Mouse (Mus musculus): Measurements from ENCODE around the gene Ercc6l2. TPM values are rescaled to one million over a fixed set of nuclear protein-coding genes. Genes with fewer than 3 reads are reported as not detected.
A peak's percentile ranks its signal among the peaks of the same experiment; 100 is the strongest.

Ercc6l2 gene
- polyA plus RNA-seq, 1 experiment from 2014 or later, result 23.9 TPM

- WGBS, result 1% methylated on average over 17 of the region's 17 CpGs
- H3K27ac ChIP-seq, result no peak overlapping the region
- peak overlapping the region; percentile 47 for H3K9ac ChIP-seq
- ATAC-seq (ENCODE audit: low FRiP score), result peak; percentile 71
- H3K9me3 ChIP-seq (replicated peaks), result no peaks in the 10 kb centered on the region
- H3K4me3 ChIP-seq, result peak overlapping the region; percentile 31
- peaks cover 19% of the 10 kb centered on the region for H3K27me3 ChIP-seq
- H3K4me2 ChIP-seq (replicated peaks), result peak overlapping the region; percentile 65
- H3K36me3 ChIP-seq, result peaks cover 6% of the 10 kb centered on the region
- peaks cover 17% of the 10 kb centered on the region for H3K4me1 ChIP-seq
Observed at GRCm38 (mm10) chr13:63901303-63901713, 86.3 kb downstream of the Ercc6l2 start.

DNA sequence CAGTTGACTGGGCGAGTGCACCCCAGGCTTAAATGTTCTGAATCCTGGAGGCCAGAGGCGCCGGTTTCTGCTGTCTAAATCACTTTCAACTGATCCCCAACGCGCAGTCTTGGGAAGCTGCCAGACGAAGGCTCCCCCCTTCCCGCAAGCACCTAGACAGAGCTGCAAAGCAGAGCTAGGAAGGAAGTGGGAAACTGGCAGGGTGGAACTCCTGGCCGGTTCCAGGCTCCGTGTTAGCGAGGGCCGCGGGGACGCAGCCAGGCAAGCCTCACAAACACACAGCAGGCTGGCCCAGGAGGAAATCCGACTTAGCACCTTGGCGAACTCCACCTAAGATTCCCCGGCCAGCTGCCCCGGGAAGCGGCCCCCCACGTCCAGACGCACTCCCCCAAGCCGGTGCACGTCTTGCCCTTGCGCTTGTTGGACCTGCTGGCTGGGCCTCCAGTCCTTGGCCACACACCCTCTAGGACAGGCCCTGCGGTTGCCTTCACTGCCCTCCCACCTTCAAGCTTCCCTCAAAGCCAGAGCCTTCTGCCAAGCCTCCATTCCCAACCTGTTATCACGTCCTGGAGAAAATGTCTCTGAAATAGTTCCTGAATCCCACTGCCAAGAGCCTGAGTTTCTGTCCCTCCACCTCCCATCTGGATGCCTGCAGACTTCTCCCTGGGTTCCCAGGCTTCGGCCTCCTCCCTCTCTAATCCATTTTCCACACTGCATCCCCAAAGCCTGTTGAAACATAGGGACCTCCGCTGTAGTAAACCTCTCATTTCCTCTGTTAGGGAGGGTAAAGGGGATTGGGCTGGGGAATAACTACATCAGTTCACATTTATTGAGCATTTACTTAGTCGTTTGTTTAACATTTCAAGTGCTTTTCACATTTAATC, 86.9 kb downstream of the Ercc6l2 start:
- WGBS, result 14% methylated on average over 28 of the region's 28 CpGs
- H3K27ac ChIP-seq, result no peak overlapping the region
- H3K36me3 ChIP-seq, result peaks cover 6% of the 10 kb centered on the region
- peak; percentile 75 for ATAC-seq (ENCODE audit: low FRiP score)
- H3K4me3 ChIP-seq, result peak overlapping the region; percentile 31
- H3K27me3 ChIP-seq, result peaks cover 24% of the 10 kb centered on the region
- H3K9me3 ChIP-seq (replicated peaks), result no peaks in the 10 kb centered on the region
- peak overlapping the region; percentile 65 for H3K4me2 ChIP-seq (replicated peaks)
- H3K4me1 ChIP-seq, result peaks cover 17% of the 10 kb centered on the region
- H3K9ac ChIP-seq, result peak overlapping the region; percentile 47; the same call in 1 of the 2 replicates

- 88% methylated on average over 4 of the region's 4 CpGs for WGBS
- Histone ChIP-seq H3K9me3 (replicated peaks) (no peaks in the 10 kb centered on the region), H3K9ac (no peak overlapping the region), H3K36me3 (no peaks in the 10 kb centered on the region), H3K4me1 (peaks cover 7% of the 10 kb centered on the region), H3K27me3 (peaks cover 17% of the 10 kb centered on the region), H3K27ac (no peak overlapping the region), H3K4me3 (no peak overlapping the region), H3K4me2 (replicated peaks) (no peak overlapping the region)
- no peak for ATAC-seq (ENCODE audit: low FRiP score)
Observed at GRCm38 (mm10) chr13:63906516-63906915, 91.5 kb downstream of the Ercc6l2 start.

DNA sequence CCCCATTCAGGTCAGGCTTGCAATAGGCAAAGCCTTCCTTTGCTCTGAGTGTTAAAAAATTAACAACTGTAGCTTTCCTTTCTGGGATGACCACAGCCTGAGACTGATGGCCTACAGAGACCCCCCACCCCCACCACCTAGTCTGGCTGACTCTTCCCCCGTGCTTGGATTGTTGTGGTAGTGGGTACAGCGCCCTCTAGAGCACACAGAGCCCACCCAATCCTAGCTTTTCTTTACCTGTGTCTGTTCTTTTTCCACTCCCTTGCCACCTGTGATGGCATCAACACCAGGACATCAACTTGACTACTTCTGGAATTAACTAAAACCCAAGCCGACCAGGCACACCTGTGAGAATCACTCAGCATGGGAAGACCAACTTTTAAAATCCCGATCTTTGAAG, 92.4 kb downstream of the Ercc6l2 start:
- 45% methylated on average over 4 of the region's 4 CpGs for whole genome bisulfite sequencing
- Histone ChIP-seq H3K4me2 (replicated peaks) (no peak overlapping the region), H3K36me3 (no peaks in the 10 kb centered on the region), H3K4me1 (0 out of 2 replicates have a peak, but pooled peaks cover 2% of the 10 kb centered on the region), H3K9me3 (replicated peaks) (no peaks in the 10 kb centered on the region), H3K27ac (no peak overlapping the region), H3K9ac (no peak overlapping the region), H3K27me3 (0 out of 2 replicates have a peak, but pooled peaks cover 10% of the 10 kb centered on the region), H3K4me3 (no peak overlapping the region)
- ATAC-seq (ENCODE audit: low FRiP score), result no peak

DNA sequence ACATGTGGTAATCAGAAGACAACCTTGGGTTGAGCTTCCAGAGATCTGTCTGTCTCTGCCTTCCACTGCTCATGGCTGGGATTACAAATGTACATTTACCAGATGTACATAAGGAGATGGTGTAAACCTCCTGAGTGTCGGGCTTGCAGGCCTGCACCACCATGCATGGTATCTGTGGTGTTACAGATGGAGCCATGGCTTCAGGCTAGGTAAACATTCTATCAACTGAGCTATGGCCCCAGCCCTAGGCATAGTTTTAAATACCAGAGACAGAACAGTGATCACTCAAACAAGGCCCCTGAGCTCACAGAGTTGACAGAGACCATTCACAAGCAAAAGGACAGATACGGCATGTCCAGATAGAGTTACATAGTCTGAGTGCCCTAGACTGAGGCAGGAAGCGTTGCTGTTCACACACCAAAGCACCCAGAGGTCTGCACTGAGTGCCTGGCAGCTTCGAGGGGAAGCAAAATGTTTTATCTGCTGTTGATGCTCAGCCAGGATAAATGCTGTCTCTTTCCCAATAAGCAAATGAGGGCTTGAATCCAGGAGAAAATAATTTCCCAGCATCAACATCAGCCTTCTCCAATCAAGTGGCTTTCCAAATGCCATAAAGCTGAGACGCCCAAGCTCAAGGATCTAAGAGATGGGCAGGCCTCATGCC, 95.2 kb downstream of the Ercc6l2 start:
- ATAC-seq (ENCODE audit: low FRiP score), result no peak

GRCm38 (mm10) chr13:63911617-63912016, 96.6 kb downstream of the Ercc6l2 start:
- WGBS, result 69% methylated on average over 3 of the region's 3 CpGs
- ATAC-seq (ENCODE audit: low FRiP score), result no peak
- H3K9me3 ChIP-seq (replicated peaks), result no peaks in the 10 kb centered on the region
- H3K36me3 ChIP-seq, result no peaks in the 10 kb centered on the region
- H3K4me3 ChIP-seq, result no peak overlapping the region
- no peak overlapping the region for H3K9ac ChIP-seq
- peaks cover 2% of the 10 kb centered on the region; the same call in 1 of the 2 replicates for H3K4me1 ChIP-seq
- H3K4me2 ChIP-seq (replicated peaks), result no peak overlapping the region
- no peak overlapping the region for H3K27ac ChIP-seq
- H3K27me3 ChIP-seq, result 0 out of 2 replicates have a peak, but pooled peaks cover 7% of the 10 kb centered on the region

More for the DNA sequence above, 95.2 kb downstream of the Ercc6l2 start:
- Histone ChIP-seq H3K4me1 (0 out of 2 replicates have a peak, but pooled peaks cover 2% of the 10 kb centered on the region), H3K4me2 (replicated peaks) (no peak overlapping the region), H3K9me3 (replicated peaks) (no peaks in the 10 kb centered on the region), H3K27me3 (0 out of 2 replicates have a peak, but pooled peaks cover 6% of the 10 kb centered on the region), H3K36me3 (no peaks in the 10 kb centered on the region), H3K9ac (no peak overlapping the region), H3K4me3 (no peak overlapping the region), H3K27ac (no peak overlapping the region)
- WGBS, result 80% methylated on average over 5 of the region's 5 CpGs

DNA sequence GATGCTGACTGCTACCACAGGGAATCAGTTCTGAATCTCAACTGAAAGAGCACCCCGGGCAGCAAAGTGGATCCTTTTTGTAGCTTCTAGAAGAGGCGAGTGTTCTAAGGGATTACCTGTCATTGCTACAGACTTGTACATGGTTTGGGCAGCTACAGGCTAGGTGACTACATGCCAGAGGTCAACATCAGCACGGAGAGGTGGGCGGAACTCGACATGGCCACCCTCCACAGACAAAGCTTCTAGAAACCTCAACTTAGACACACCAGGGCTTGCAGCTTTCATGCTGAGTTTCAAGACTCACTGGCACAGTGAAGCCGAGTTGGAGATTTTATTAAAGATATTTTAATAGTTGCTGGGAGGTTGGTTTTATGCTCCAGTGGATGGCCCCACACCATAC, 98.1 kb downstream of the Ercc6l2 start:
- Histone ChIP-seq H3K4me2 (replicated peaks) (no peak overlapping the region), H3K27me3 (0 out of 2 replicates have a peak, but pooled peaks cover 6% of the 10 kb centered on the region), H3K9me3 (replicated peaks) (no peaks in the 10 kb centered on the region), H3K36me3 (no peaks in the 10 kb centered on the region), H3K4me3 (no peak overlapping the region), H3K9ac (no peak overlapping the region), H3K27ac (no peak overlapping the region), H3K4me1 (peaks cover 14% of the 10 kb centered on the region)
- 89% methylated on average over 6 of the region's 6 CpGs for WGBS
- ATAC-seq (ENCODE audit: low FRiP score), result no peak

- WGBS, result 69% methylated on average over 3 of the region's 3 CpGs
- H3K9me3 ChIP-seq (replicated peaks), result no peaks in the 10 kb centered on the region
- ATAC-seq (ENCODE audit: low FRiP score), result no peak
Observed at GRCm38 (mm10) chr13:63915176-63915575, 100.1 kb downstream of the Ercc6l2 start.

DNA sequence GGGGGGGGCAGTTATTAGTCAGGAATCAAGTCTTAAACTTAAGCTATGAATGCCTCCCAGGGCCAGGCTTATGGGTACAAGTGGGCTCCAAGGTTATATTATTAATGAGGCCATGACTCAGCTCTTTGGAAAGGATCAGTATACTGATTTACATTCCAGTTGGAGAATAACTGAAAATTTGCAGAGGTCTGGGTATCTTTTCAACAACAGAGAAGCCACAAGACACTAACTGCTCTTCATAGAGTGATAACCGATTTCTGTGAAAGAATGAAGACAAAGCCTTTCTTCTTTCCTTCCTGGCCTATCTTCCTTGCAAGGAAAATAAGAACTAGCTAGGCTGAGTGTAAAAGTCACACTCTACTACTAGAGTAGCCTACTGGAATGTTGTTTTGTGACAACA, 100.6 kb downstream of the Ercc6l2 start:
- H3K27me3 ChIP-seq, result peaks cover 20% of the 10 kb centered on the region
- no peak overlapping the region for H3K4me3 ChIP-seq
- no peaks in the 10 kb centered on the region for H3K9me3 ChIP-seq (replicated peaks)
- H3K4me2 ChIP-seq (replicated peaks), result no peak overlapping the region
- 91% methylated on average over 1 of the region's 1 CpGs for WGBS
- H3K4me1 ChIP-seq, result peaks cover 30% of the 10 kb centered on the region
- no peak for ATAC-seq (ENCODE audit: low FRiP score)
- no peak overlapping the region for H3K27ac ChIP-seq
- H3K36me3 ChIP-seq, result no peaks in the 10 kb centered on the region
- no peak overlapping the region for H3K9ac ChIP-seq

More at GRCm38 (mm10) chr13:63915176-63915575, 100.1 kb downstream of the Ercc6l2 start:
- Histone ChIP-seq H3K9ac (no peak overlapping the region), H3K4me1 (peaks cover 30% of the 10 kb centered on the region), H3K4me3 (no peak overlapping the region), H3K27ac (no peak overlapping the region), H3K36me3 (no peaks in the 10 kb centered on the region), H3K27me3 (peaks cover 19% of the 10 kb centered on the region), H3K4me2 (replicated peaks) (no peak overlapping the region)

DNA sequence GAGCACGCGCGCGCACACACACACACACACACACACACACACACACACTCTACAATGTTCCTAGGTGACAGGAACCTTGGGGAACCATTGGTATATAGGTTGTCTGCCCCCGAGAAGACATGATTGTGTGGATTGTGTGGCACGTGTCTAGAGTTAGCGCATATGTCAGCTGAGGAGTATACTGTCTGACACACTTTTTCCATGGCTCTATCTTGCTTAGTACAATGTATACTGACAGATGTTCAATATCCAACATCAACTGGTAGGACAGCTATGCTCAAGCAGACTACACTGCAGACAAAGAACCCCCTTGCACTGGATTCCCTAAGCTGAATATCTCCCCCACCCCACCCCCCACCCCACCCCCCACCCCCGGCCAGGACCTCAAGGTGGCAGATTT, 101.5 kb downstream of the Ercc6l2 start:
- ATAC-seq (ENCODE audit: low FRiP score), result no peak
- Histone ChIP-seq H3K9me3 (replicated peaks) (peaks cover 3% of the 10 kb centered on the region), H3K27ac (no peak overlapping the region), H3K4me1 (peaks cover 30% of the 10 kb centered on the region), H3K27me3 (peaks cover 20% of the 10 kb centered on the region), H3K9ac (no peak overlapping the region), H3K4me3 (no peak overlapping the region), H3K36me3 (no peaks in the 10 kb centered on the region), H3K4me2 (replicated peaks) (no peak overlapping the region)
- WGBS, result 93% methylated on average over 8 of the region's 8 CpGs

- peaks cover 7% of the 10 kb centered on the region for H3K9me3 ChIP-seq (replicated peaks)
- H3K27ac ChIP-seq, result peak overlapping the region; percentile 35; the same call in 1 of the 2 replicates
- ATAC-seq (ENCODE audit: low FRiP score), result peak; percentile 5; the same call in 1 of the 2 replicates
- no peak overlapping the region for H3K4me3 ChIP-seq
- peaks cover 20% of the 10 kb centered on the region for H3K27me3 ChIP-seq
- H3K9ac ChIP-seq, result no peak overlapping the region
- peaks cover 28% of the 10 kb centered on the region for H3K4me1 ChIP-seq
- H3K36me3 ChIP-seq, result no peaks in the 10 kb centered on the region
- no peak overlapping the region; the same call in 1 of the 2 replicates for H3K4me2 ChIP-seq (replicated peaks)
- 36% methylated on average over 11 of the region's 11 CpGs for WGBS
Observed at GRCm38 (mm10) chr13:63917198-63917767, 102.2 kb downstream of the Ercc6l2 start.
